Mouse (Mus musculus) hindbrain, embryonic 13.5 days (tissue): ENCODE results near the gene Bpnt1. TPM values are rescaled to one million over a fixed set of nuclear protein-coding genes. Genes with fewer than 3 reads are reported as not detected.
A peak's percentile ranks its signal among the peaks of the same experiment; 100 is the strongest.

Experiments
- ATAC-seq: fragments of 200-750 bp; cut with Nextera tagmentation; 2 replicates; pipeline ENCODE4 v1.8.0; 2017; ENCODE audit warnings: moderate TSS enrichment; ENCODE audit not compliant: low FRiP score
- H3K27ac ChIP-seq: fragments of 300-500 bp; sonication (generic); 2 replicates; pipeline ENCODE4 v1.5.1; 2015; ENCODE audit warnings: inconsistent platforms, mild to moderate bottlenecking, moderate library complexity
- H3K27me3 ChIP-seq: fragments of 300-500 bp; sonication (generic); 2 replicates; pipeline ENCODE4 v1.6.1; 2015; ENCODE audit warnings: mild to moderate bottlenecking, inconsistent platforms
- H3K36me3 ChIP-seq: fragments of 300-500 bp; sonication (generic); 2 replicates; pipeline ENCODE4 v1.6.1; 2015; ENCODE audit warnings: mild to moderate bottlenecking, inconsistent platforms
- H3K4me1 ChIP-seq: fragments of 300-500 bp; sonication (generic); replicated peaks from 2 replicates; pipeline ENCODE4 v1.6.1; 2015; ENCODE audit warnings: inconsistent platforms
- H3K4me2 ChIP-seq: fragments of 300-500 bp; sonication (generic); 2 replicates; pipeline ENCODE4 v1.6.1; 2015; ENCODE audit warnings: inconsistent platforms, mild to moderate bottlenecking, moderate library complexity
- H3K4me3 ChIP-seq: fragments of 300-500 bp; sonication (generic); 2 replicates; pipeline ENCODE4 v1.5.1; 2015; ENCODE audit warnings: mild to moderate bottlenecking, inconsistent platforms
- H3K9ac ChIP-seq: fragments of 300-500 bp; sonication (generic); 2 replicates; pipeline ENCODE4 v1.6.1; 2015; ENCODE audit warnings: mild to moderate bottlenecking, inconsistent platforms
- H3K9me3 ChIP-seq: fragments of 300-500 bp; sonication (generic); 2 replicates; pipeline ENCODE4 v1.6.1; 2016; ENCODE audit warnings: inconsistent platforms
- WGBS: fragments of 180-500 bp; shearing (Covaris S2); methylation state at CpG from one replicate; pipeline ENCODE4 v1.1.7; 2015; 5-methylcytosine and 5-hydroxymethylcytosine counted together
- polyA plus RNA-seq: library from polyadenylated mRNA; unstranded; fragments of >200 nt; fragmentation: Nextera tagmentation; extraction: Ambion mirVana; gene quantifications from 2 replicates; pipeline ENCODE4 v1.2.1, GENCODE M21; 2015

The Bpnt1 gene
- 41.0 and 46.6 TPM in 2 replicates for polyA plus RNA-seq

GRCm38 (mm10) chr1:185331983-185332430 lies at the start of gene Bpnt1:
Bpnt1 (plus strand) TSS chr1:185332149.
- under 1% methylated on average over 32 of the region's 32 CpGs for WGBS
- Histone ChIP-seq H3K9me3 (no peaks in the 10 kb centered on the region), H3K27ac (peak within 1 kb of the TSS; percentile 87), H3K4me1 (peaks cover 47% of the 10 kb centered on the region), H3K4me3 (peak within 1 kb of the TSS; percentile 69), H3K9ac (peak within 1 kb of the TSS; percentile 81), H3K27me3 (no peaks in the 10 kb centered on the region), H3K36me3 (peaks cover 2% of the 10 kb centered on the region; the same call in 1 of the 2 replicates), H3K4me2 (peak within 1 kb of the TSS; percentile 67)
- ATAC-seq: peak; percentile 79

GRCm38 (mm10) chr1:185282846-185283245 lies 49.1 kb upstream of the Bpnt1 start:
- Histone ChIP-seq H3K4me3 (no peak overlapping the region), H3K36me3 (peaks cover 93% of the 10 kb centered on the region), H3K27me3 (no peaks in the 10 kb centered on the region), H3K27ac (no peak overlapping the region), H3K4me1 (peaks cover 4% of the 10 kb centered on the region; the same call in 1 of the 2 replicates), H3K4me2 (no peak overlapping the region), H3K9ac (no peak overlapping the region), H3K9me3 (no peaks in the 10 kb centered on the region)
- ATAC-seq: no peak
- 94% methylated on average over 11 of the region's 11 CpGs for WGBS

GRCm38 (mm10) chr1:185283247-185283646 lies 48.7 kb upstream of the Bpnt1 start:
- peaks cover 4% of the 10 kb centered on the region; the same call in 1 of the 2 replicates for H3K4me1 ChIP-seq
- H3K27me3 ChIP-seq: no peaks in the 10 kb centered on the region
- no peak overlapping the region for H3K4me2 ChIP-seq
- no peak overlapping the region for H3K27ac ChIP-seq
- H3K36me3 ChIP-seq: peaks cover 91% of the 10 kb centered on the region
- WGBS: 90% methylated on average over 15 of the region's 15 CpGs
- no peak overlapping the region for H3K9ac ChIP-seq
- ATAC-seq: no peak
- H3K4me3 ChIP-seq: no peak overlapping the region
- H3K9me3 ChIP-seq: no peaks in the 10 kb centered on the region

GRCm38 (mm10) chr1:185284740-185285139 lies 47.2 kb upstream of the Bpnt1 start:
- Histone ChIP-seq H3K9me3 (no peaks in the 10 kb centered on the region), H3K27me3 (no peaks in the 10 kb centered on the region), H3K4me1 (peaks cover 4% of the 10 kb centered on the region; the same call in 1 of the 2 replicates), H3K4me3 (no peak overlapping the region), H3K36me3 (peaks cover 81% of the 10 kb centered on the region), H3K27ac (no peak overlapping the region), H3K4me2 (no peak overlapping the region), H3K9ac (no peak overlapping the region)
- 74% methylated on average over 4 of the region's 4 CpGs for WGBS
- ATAC-seq: peak; percentile 69; the same call in 1 of the 2 replicates

- Histone ChIP-seq H3K27ac (peak overlapping the region; percentile 52; the same call in 1 of the 2 replicates), H3K36me3 (peaks cover 81% of the 10 kb centered on the region), H3K4me2 (no peak overlapping the region), H3K4me1 (peaks cover 4% of the 10 kb centered on the region; the same call in 1 of the 2 replicates), H3K27me3 (no peaks in the 10 kb centered on the region), H3K4me3 (no peak overlapping the region), H3K9me3 (no peaks in the 10 kb centered on the region), H3K9ac (no peak overlapping the region)
- 88% methylated on average over 4 of the region's 4 CpGs for WGBS
- peak; percentile 66; the same call in 1 of the 2 replicates for ATAC-seq
Observed at GRCm38 (mm10) chr1:185285171-185285570, 46.8 kb upstream of the Bpnt1 start.

- H3K36me3 ChIP-seq: peaks cover 83% of the 10 kb centered on the region
- WGBS: 93% methylated on average over 20 of the region's 20 CpGs
- no peak overlapping the region for H3K4me3 ChIP-seq
Observed at GRCm38 (mm10) chr1:185287066-185287465, 44.9 kb upstream of the Bpnt1 start.

GRCm38 (mm10) chr1:185289231-185289630 lies 42.7 kb upstream of the Bpnt1 start:
- H3K9me3 ChIP-seq: no peaks in the 10 kb centered on the region
- peaks cover 85% of the 10 kb centered on the region for H3K36me3 ChIP-seq
- no peaks in the 10 kb centered on the region for H3K27me3 ChIP-seq
- H3K27ac ChIP-seq: peak overlapping the region; percentile 4; the same call in 1 of the 2 replicates
- WGBS: 94% methylated on average over 5 of the region's 5 CpGs
- H3K4me1 ChIP-seq: peaks cover 4% of the 10 kb centered on the region; the same call in 1 of the 2 replicates
- no peak overlapping the region for H3K4me2 ChIP-seq
- no peak overlapping the region for H3K9ac ChIP-seq
- H3K4me3 ChIP-seq: no peak overlapping the region
- ATAC-seq: no peak

More at GRCm38 (mm10) chr1:185287066-185287465, 44.9 kb upstream of the Bpnt1 start:
- no peaks in the 10 kb centered on the region for H3K9me3 ChIP-seq
- peaks cover 4% of the 10 kb centered on the region; the same call in 1 of the 2 replicates for H3K4me1 ChIP-seq
- no peak overlapping the region for H3K4me2 ChIP-seq
- no peak overlapping the region for H3K9ac ChIP-seq
- no peak for ATAC-seq
- H3K27me3 ChIP-seq: no peaks in the 10 kb centered on the region
- H3K27ac ChIP-seq: no peak overlapping the region

- no peak overlapping the region for H3K9ac ChIP-seq
- H3K36me3 ChIP-seq: peaks cover 84% of the 10 kb centered on the region
- H3K4me2 ChIP-seq: no peak overlapping the region
- H3K9me3 ChIP-seq: no peaks in the 10 kb centered on the region
- no peak for ATAC-seq
- no peak overlapping the region for H3K4me3 ChIP-seq
- no peaks in the 10 kb centered on the region for H3K27me3 ChIP-seq
- 73% methylated on average over 4 of the region's 4 CpGs for WGBS
- H3K4me1 ChIP-seq: no peaks in the 10 kb centered on the region
- no peak overlapping the region for H3K27ac ChIP-seq
Observed at GRCm38 (mm10) chr1:185291336-185291735, 40.6 kb upstream of the Bpnt1 start.

- H3K4me1 ChIP-seq: no peaks in the 10 kb centered on the region
- no peaks in the 10 kb centered on the region for H3K9me3 ChIP-seq
- peaks cover 84% of the 10 kb centered on the region for H3K36me3 ChIP-seq
- H3K27ac ChIP-seq: no peak overlapping the region
- H3K9ac ChIP-seq: no peak overlapping the region
- H3K27me3 ChIP-seq: no peaks in the 10 kb centered on the region
- H3K4me2 ChIP-seq: no peak overlapping the region
- ATAC-seq: no peak
- H3K4me3 ChIP-seq: no peak overlapping the region
- 96% methylated on average over 10 of the region's 10 CpGs for WGBS
Observed at GRCm38 (mm10) chr1:185292646-185293360, 39.1 kb upstream of the Bpnt1 start.

- H3K4me2 ChIP-seq: no peak overlapping the region
- no peak overlapping the region for H3K27ac ChIP-seq
- peaks cover 67% of the 10 kb centered on the region for H3K36me3 ChIP-seq
- H3K9ac ChIP-seq: no peak overlapping the region
- 92% methylated on average over 7 of the region's 7 CpGs for WGBS
- no peaks in the 10 kb centered on the region for H3K27me3 ChIP-seq
- no peaks in the 10 kb centered on the region for H3K4me1 ChIP-seq
- no peaks in the 10 kb centered on the region for H3K9me3 ChIP-seq
- ATAC-seq: no peak
- no peak overlapping the region for H3K4me3 ChIP-seq
Observed at GRCm38 (mm10) chr1:185296850-185297249, 35.1 kb upstream of the Bpnt1 start.

GRCm38 (mm10) chr1:185298496-185298895 lies 33.5 kb upstream of the Bpnt1 start:
- peaks cover 65% of the 10 kb centered on the region for H3K36me3 ChIP-seq
- ATAC-seq: no peak
- H3K9ac ChIP-seq: no peak overlapping the region
- no peaks in the 10 kb centered on the region for H3K9me3 ChIP-seq
- H3K4me3 ChIP-seq: no peak overlapping the region
- 95% methylated on average over 8 of the region's 8 CpGs for WGBS
- no peak overlapping the region for H3K27ac ChIP-seq
- no peaks in the 10 kb centered on the region for H3K27me3 ChIP-seq
- no peaks in the 10 kb centered on the region for H3K4me1 ChIP-seq
- H3K4me2 ChIP-seq: no peak overlapping the region

- peaks cover 44% of the 10 kb centered on the region for H3K36me3 ChIP-seq
- no peaks in the 10 kb centered on the region for H3K27me3 ChIP-seq
- no peak overlapping the region for H3K4me2 ChIP-seq
- no peak overlapping the region for H3K27ac ChIP-seq
- H3K4me1 ChIP-seq: no peaks in the 10 kb centered on the region
- 97% methylated on average over 6 of the region's 6 CpGs for WGBS
- no peak for ATAC-seq
- H3K4me3 ChIP-seq: no peak overlapping the region
- H3K9me3 ChIP-seq: no peaks in the 10 kb centered on the region
- H3K9ac ChIP-seq: no peak overlapping the region
Observed at GRCm38 (mm10) chr1:185302816-185303215, 29.1 kb upstream of the Bpnt1 start.

GRCm38 (mm10) chr1:185306836-185307235 lies 25.1 kb upstream of the Bpnt1 start:
- ATAC-seq: no peak
- no peaks in the 10 kb centered on the region for H3K9me3 ChIP-seq
- H3K4me3 ChIP-seq: no peak overlapping the region
- H3K9ac ChIP-seq: no peak overlapping the region
- no peak overlapping the region for H3K4me2 ChIP-seq
- peaks cover 40% of the 10 kb centered on the region for H3K36me3 ChIP-seq
- 100% methylated on average over 12 of the region's 12 CpGs for WGBS
- H3K27me3 ChIP-seq: no peaks in the 10 kb centered on the region
- no peaks in the 10 kb centered on the region for H3K4me1 ChIP-seq
- H3K27ac ChIP-seq: no peak overlapping the region
